Mouse (Mus musculus) CD4-positive, CD25-positive, alpha-beta regulatory T cell, adult 4 months (primary cell): ENCODE measurements at regions not wholly inside any gene's neighbourhood (a gene's known extent, or its start where the extent isn't known, plus 50 kb on each side); places are given as distances from the start of the nearest gene placed in this dataset.

Experiments used
- ATAC-seq: one replicate; pipeline ENCODE4 v1.8.0; 2017

- ATAC-seq = no peak
Measured at GRCm38 (mm10) chr3:149496829-149497471, 506.6 kb upstream of the Adgrl2 start.

GRCm38 (mm10) chr3:149496122-149496521 lies 505.8 kb upstream of the Adgrl2 start:
- no peak for ATAC-seq

GRCm38 (mm10) chr3:149488147-149488546 lies 497.8 kb upstream of the Adgrl2 start:
- ATAC-seq = no peak

DNA sequence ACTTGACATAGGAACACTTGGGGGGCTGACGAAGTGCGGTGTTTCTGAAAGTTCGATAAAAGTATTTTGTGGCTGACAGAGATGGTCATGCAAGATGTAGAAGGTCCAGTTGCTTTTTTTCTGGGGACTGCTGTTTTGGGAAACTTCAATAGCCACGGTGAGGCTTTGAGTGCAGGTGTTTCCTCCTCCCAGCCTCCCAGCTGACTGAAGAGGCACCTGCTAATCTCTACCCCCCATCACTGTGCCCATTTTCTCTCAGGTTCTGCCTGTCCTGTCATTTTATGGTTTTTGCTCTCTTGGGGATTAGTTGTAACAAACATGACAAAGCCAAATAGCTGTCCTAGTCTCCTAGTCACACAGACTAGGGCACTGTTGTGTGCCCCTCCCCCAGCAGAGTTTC lies 495.1 kb upstream of the Adgrl2 start:
- no peak for ATAC-seq

DNA sequence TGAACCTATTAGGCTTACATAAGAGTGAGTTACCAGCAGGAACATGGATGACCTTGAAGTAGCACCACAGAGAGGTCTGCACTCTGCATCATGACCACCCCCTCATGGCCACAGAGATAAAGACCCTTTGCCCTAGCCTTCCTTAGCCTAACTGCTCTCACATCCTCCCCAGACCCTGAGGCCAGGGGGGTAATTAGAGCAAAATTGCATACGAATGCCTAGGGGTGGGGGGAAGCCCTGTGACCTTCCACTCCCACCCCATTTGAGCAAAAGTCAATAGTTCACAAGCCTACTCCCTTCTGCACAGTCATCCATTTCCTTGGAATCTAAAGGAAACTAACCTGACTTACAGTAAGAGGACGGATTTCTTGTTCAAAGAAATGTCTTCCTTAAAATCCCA lies 494.0 kb upstream of the Adgrl2 start:
- no peak for ATAC-seq

DNA sequence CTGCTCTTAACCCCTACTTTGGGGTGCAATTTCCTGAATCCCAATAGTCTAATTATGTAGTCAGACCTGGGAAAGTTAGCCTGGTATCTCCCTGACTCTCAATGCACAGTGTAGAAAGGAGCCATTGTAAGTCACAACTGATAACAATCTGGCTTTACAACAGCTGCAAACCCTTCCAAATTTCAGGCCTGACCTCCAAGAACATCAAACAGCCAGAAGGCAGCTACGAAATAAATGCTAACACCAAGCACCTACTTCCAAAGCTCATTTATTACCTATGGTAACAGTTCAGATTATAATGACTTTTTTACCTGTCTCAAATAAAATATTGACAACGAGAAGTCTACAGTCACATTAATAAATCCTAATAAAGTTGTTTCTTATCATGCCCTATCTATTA lies 485.8 kb upstream of the Adgrl2 start:
- ATAC-seq = no peak

DNA sequence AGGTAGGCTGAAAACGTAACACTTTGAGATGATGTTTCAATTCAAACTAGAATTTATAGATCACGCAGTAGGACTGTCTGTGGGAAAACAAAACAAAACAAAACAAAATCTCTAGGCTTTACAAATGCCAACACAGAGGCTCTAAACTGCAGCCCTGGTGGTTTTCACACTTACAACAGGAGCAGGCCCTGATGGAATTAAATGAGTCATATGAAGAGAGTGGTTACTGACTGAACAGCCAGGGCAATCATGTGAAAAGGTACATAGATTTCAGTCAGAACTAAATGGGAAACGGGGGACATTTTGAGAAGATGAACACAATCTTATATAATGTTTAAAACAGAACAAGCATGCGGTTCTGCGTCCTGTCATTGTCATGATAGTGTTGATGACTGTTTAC lies 476.6 kb upstream of the Adgrl2 start:
- ATAC-seq = no peak

DNA sequence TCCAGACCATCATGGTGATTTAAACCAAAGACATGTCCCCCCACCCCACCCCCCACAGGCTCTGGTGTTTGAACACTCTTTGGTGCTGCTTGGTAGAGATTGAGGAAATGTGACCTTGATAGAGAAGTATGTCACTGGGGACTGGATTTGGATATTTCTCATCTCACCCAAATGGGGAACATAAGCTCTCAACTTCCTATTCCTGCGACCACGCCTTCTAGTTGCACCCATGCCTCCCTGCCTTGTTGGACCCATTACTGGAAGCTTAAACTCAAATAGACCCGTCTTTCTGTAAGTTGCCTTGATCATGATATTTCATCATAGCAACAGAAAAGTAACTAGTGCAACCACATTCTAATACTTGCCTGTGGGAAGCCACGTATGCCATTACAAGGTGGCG lies 474.2 kb upstream of the Adgrl2 start:
- no peak for ATAC-seq

GRCm38 (mm10) chr3:149462121-149462541 lies 471.8 kb upstream of the Adgrl2 start:
- no peak for ATAC-seq

- ATAC-seq = no peak
Measured at GRCm38 (mm10) chr3:149461613-149462012, 471.3 kb upstream of the Adgrl2 start.

DNA sequence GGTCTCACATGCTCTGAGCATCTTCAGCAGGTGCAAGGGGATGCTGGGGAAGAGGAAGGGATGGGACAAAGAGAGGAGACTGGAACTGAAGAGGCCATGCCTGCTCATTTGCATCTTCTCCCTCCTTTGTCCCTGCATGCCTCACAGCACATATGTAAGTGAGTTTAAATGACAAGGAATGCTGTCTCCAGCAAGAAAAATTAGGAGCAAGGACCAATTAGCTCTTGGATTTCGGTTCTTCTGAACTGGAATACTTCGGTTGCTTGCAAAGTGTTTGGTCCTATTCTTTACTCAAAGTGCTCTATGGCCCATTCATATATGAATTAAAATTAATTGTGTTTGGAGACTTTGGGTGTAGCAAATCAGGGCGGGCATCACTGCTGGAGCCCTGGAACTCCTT lies 459.0 kb upstream of the Adgrl2 start:
- ATAC-seq = no peak

DNA sequence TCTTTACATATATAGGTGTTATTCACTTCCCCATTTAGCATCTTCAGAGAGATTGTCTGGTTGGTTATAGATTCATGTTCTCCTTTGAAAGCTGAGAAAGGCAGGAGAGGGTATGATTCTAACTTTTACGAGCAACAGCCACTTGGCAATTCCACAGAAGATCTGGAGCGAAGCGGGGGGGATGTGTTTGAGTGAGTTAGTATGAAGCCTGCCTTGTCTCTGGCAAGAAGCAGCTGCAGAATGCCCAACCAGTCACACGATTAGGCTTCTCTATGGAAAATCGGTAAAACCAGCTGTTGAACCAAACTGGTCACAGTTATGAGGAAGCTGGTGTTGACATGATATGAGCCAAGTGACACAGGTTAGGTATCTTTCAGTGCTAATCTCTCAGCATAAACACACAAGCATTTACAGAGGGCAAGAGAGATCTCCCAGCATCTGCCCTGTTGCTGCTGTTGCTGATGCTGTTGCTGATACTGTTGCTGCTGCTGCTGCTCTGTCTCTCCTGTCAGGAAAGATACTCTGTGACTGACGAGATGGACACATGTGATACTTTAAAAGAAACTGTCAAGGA lies 455.7 kb upstream of the Adgrl2 start:
- no peak for ATAC-seq

GRCm38 (mm10) chr3:149444854-149445577 lies 454.7 kb upstream of the Adgrl2 start:
- ATAC-seq = no peak

- ATAC-seq = no peak
Measured at GRCm38 (mm10) chr3:149444377-149444776, 454.0 kb upstream of the Adgrl2 start.

DNA sequence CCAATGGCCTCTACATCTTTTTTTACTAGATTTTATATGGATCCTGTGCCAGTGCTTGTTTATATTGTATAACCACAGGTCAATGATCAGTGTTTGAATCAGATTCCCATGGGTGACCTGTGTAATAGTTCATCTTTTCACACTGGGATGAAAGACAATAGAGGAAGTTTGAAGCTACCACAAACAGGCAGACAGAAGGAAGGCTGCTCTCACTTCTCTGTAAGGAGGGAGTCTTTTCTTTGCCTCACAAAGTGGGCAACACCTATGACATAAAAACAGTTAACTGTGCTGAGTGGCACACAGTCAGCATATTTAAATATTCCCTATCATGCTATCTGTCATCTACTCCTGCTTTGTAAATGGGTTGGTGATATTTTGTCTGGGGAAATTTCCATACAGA lies 450.9 kb upstream of the Adgrl2 start:
- ATAC-seq = no peak

- no peak for ATAC-seq
Measured at GRCm38 (mm10) chr3:149437763-149438162, 447.4 kb upstream of the Adgrl2 start.

DNA sequence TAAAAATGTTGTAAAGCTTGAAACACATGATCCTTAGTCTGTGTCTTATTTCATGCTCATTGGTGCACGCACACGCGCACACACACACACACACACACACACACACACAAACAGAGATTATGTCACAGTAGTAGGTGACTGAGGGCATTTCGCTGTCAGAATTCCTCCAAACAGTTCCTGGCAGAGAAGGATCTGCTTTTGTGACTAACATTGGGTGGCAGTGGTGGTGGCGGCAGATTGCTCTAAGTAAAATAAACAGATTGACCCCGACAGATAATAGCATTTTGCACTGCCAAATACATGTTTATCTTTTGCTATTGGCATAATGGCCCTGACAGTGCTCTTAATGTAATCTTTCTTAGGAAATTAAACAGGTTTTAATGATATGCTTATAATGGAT lies 446.6 kb upstream of the Adgrl2 start:
- no peak for ATAC-seq

- no peak for ATAC-seq
Measured at GRCm38 (mm10) chr3:149436420-149436819, 446.1 kb upstream of the Adgrl2 start.

DNA sequence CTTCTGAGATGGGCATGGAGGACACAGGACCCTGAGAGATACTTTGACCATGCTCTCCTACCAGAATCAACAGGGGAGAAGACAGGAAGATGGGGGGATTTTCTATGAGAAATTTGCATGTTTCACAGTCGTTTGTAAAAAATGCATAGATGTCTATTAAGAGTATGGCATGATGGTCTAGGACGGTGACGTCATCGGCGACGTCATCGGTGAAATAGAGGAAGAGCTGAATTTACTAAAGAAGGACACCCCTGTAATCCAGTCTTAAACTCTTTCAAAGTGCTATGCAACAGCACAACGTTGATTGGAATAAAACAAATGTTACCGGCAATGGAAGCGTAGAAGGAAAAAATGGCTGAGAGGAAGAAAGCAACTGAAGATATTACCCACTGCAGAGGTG lies 441.4 kb upstream of the Adgrl2 start:
- ATAC-seq = no peak

GRCm38 (mm10) chr3:149426023-149426759 lies 435.8 kb upstream of the Adgrl2 start:
- peak; percentile 14 for ATAC-seq

GRCm38 (mm10) chr3:149424306-149424705 lies 434.0 kb upstream of the Adgrl2 start:
- no peak for ATAC-seq

GRCm38 (mm10) chr3:149423491-149423890 lies 433.1 kb upstream of the Adgrl2 start:
- ATAC-seq = no peak

GRCm38 (mm10) chr3:149415081-149415480 lies 424.7 kb upstream of the Adgrl2 start:
- no peak for ATAC-seq

- no peak for ATAC-seq
Measured at GRCm38 (mm10) chr3:149413114-149413513, 422.8 kb upstream of the Adgrl2 start.
